Mouse (Mus musculus) neural tube, embryonic 10.5 days (tissue): ENCODE results near the gene Fgfr2.

Experiments
- DNase-seq: peaks from one replicate; pipeline ENCODE4 v3.0.0-alpha.2; 2017; ENCODE audit warnings: low spot score; ENCODE audit errors: extremely low spot score

Fgfr2 gene

GRCm38 (mm10) chr7:132889691-132890090 is 233.5 kb downstream of the Fgfr2 start:
- DNase-seq: no peak

DNA sequence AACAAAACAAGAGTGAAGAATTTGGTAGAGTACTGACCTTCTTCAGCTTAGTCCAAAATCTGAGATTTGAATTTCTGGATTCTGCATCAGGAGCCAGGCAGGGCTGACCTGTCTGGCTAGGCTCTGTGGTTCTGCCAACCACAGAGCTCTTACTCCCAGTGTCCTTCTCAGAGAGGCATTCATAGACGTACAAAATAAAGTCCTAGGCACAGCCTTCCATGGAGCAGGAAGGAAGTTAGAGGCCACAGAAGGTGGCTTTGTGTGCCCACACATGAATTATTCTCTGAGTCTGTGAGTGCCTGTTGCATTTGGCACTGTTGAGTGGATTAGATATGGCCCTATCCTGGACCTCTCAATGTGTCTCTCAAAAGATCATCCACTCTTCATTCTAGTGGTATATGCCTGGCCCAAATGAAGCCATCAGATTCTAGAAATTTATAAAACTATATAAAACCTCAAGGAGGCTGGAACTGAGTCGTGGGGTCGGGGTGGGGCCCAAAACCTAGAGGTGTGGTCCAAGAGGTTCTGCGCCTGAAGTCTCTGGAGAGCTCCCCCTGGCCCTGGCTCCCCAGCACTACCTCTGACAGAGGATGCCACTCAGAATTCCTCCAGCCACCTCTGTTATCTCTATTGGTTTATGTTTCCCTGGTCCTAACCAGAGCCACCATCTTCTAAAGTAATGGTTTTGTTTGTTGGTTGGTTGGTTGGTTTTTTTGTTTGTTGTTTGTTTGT is 234.5 kb downstream of the Fgfr2 start:
- DNase-seq: no peak

DNA sequence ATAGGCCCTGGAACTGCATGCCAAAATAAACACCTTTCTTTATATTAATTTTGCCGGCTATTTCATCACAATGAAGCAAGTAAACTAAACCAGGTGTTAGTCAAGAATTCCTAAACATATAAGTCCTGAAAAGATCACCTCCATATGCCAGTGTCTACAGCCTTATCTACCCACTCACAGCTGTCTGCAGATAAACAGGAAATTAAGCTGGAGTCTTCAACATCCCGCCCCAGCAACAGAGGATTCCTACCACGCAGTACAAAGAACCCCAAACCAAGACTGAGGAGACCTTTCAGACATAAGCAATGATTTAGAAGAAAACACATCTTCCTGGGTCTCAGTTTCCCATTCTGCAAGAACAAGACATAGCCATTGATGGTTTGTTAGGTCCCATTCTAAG is 235.1 kb downstream of the Fgfr2 start:
- no peak for DNase-seq

GRCm38 (mm10) chr7:132887019-132887804 is 235.9 kb downstream of the Fgfr2 start:
- no peak for DNase-seq

- no peak for DNase-seq
Measured at GRCm38 (mm10) chr7:132884031-132884430, 239.1 kb downstream of the Fgfr2 start.

DNA sequence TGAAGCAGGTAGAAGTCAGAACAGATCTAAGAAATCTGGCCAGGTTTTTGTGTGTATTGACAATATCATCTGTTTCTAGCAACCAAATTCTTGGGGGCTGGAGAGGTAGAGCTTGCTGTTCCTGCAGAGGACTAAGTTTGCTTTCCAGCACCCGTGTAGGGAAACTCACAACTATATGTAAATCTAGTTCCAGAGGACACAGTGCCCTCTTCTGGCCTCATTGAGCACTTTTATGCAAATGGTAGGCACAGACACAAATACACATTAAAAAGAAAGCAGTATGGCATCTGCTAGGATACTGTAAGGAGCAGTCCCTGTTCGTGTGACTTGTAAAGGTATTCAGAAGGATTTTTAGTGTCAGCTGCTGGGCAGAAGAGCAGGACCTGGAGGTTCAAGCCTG is 240.8 kb downstream of the Fgfr2 start:
- no peak for DNase-seq

GRCm38 (mm10) chr7:132880276-132880675 is 242.9 kb downstream of the Fgfr2 start:
- DNase-seq: no peak

DNA sequence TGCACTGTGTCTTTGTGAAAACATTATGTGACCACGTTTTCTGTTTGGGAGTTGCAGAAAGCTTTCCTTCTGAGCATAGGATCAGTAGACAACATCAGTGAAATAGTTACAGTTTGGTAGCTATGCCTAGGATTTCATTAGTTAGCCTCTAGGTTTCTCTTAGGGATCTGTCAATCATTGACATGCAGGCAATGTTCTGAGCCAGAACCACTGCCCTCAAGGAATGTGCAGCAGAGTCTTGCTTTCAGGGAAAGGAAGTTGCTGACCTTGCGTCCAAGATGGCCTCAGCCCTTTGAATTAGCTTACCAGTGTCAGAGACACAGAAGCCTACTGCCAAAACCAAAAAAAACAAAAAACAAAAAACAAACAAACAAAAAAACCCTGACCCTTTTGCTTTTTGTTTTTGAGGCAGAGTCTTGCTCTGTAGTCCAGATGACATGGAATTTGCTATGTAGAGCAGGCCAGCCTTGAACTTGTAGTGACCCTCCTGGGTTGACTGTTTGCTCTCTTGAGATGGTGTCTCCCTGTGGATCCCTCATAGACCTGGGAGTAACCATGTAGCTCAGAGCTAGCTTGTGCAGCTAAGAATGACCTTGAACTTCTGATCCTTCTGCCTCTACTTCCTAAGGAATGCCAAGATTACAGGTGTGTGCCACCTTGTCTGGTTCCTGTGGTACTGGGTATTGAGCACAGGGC is 247.6 kb downstream of the Fgfr2 start:
- DNase-seq: no peak

- no peak for DNase-seq
Measured at GRCm38 (mm10) chr7:132873043-132873442, 250.1 kb downstream of the Fgfr2 start.

DNA sequence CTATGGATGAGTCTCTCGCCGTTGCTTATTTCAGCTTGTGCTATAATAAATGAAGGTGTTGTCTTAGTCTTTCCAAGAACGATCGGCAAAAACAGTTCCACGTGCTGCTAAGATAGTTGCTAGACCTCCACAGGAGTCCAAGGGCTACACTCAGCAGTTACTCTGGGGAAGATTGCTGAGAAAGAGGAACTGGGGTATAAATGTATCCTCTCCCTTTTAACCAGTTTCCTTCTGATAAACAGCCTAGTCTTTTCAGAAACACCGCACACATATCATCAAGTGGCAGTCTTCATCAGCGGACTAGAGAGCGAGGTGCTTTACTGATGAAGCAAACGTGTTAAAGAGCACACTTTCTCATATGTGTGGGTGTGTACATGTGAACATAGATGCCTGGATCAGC is 256.8 kb downstream of the Fgfr2 start:
- DNase-seq: no peak

DNA sequence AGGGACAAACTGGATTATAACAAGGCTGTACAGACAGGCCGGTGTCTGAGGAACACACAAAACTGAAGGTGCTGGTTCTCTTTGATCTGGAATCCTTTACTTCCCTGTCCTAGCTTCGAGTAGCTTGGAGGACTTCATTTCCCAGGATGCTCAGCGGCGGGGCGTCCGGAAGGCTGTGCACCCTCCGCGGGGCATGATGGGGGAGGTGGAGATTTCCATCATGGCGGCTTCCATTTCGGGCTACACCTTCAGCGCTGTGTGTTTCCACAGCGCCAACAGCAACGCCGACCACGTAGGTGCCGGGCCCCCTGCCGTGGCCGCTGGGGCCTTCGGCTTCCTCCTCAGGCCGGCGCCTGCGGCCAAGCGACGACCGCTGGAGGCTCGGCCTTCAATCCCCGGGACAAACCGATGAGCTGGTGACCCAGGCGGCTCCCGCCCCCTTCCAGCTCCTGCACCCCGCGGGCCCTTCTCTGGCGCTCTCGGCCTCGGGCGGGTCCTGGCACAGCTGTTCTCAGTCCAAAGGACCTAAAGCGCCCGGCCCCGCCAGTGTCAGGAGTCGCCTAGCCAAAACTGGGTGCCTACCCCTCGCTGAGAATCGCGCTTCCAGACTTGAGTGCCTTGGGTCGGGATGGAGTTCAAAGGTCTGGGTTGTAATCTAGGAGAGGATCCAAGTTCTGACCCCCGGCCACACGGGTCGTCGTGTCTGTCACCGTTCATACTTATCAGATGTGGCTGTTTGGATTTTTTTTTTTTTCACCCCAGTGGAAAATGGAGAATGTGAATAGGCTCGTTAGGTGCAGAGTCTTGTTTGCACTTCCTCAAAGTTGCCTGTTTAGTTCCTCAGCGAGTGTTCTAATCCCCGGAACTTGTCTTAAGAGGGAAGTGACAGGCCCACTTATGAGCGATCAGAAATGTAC is 263.9 kb downstream of the Fgfr2 start, which contains the start of gene Abraxas2:
Gene Abraxas2, plus strand, starts transcription at position 184 of the 917 bp plus-strand sequence.
- peak; percentile 85 for DNase-seq

DNA sequence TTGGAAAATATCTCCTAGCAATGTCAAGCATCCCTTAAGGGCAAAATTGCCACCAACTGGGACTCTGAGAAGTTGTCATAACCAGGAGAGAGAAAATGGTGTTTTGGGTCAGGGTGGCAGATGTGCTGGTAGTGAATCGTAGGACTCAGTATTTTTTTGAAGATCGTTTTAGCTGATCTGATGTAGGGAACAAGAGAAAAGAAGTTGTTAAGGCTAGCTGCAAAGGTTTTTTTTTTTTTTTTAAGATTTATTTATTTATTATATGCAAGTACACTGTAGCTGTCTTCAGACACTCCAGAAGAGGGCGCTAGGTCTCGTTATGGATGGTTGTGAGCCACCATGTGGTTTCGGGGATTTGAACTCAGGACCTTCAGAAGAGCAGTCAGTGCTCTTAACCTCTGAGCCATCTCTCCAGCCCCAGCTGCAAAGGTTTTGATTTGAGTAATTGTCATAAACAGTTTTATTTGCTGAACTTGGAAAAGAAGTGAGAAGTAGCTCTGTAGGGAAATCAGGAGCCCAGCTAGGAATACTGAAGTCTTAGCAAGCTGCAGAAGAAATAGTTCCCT is 265.0 kb downstream of the Fgfr2 start:
- no peak for DNase-seq

GRCm38 (mm10) chr7:132856083-132856482 is 267.1 kb downstream of the Fgfr2 start:
- DNase-seq: no peak

DNA sequence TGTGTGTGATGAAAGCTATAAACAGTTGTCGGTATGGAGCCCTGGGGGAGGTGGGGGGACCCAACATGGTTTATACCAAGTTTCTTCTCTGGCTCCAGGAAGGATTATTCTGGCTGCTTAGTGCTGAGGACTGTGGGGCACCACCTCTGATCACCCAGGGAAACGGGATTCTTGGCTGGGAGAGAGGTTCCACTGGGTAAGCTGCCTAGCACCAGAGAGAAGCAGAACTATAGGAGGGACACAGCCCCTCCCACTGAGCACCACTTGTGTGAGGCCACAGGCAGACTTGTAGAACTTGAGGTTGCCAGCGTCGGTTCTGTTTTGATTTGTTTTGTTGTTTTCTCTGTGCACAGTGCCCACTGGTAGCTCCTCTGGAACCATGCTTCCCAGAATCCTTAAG is 269.2 kb downstream of the Fgfr2 start:
- DNase-seq: no peak

GRCm38 (mm10) chr7:132853361-132853760 is 269.8 kb downstream of the Fgfr2 start:
- no peak for DNase-seq

DNA sequence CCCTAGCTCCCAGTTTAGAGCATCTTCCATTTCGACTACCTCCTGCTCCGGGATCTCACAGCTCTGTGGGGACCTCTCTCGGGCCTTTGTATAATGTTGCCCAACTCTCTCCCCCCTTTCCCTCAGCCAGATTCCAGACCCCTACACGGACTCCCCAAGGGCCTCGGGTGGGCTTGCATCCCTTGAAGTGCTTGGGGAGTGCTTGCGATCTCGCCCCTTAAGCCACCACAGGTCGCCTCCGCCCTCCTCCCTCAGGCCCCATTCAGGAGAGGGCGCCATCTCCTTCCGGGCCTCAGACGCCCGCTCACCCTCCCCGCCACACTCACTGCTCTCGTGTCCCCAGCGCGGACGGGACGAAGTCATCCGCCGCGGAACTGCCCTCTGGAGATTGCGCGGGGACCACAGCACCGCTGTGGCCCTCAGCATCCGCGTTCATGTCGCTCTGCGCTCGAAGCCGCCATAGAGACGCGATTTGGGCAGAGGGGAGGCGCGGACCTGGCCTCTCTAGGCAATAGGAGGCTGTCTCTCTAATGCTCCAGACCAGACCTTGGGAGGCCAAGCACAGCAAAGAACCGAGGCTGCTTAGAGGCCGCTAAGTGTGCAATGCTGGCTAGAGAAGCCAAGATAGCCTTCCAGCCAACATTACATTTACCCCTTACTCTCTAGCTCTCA is 270.8 kb downstream of the Fgfr2 start, which contains the start of gene Eef1akmt2:
Gene Eef1akmt2, minus strand, starts transcription at position 501 of the 672 bp plus-strand sequence.
- DNase-seq: peak; percentile 88

GRCm38 (mm10) chr7:132843152-132843551 is 280.0 kb downstream of the Fgfr2 start:
- DNase-seq: no peak

- no peak for DNase-seq
Measured at GRCm38 (mm10) chr7:132842455-132842854, 280.7 kb downstream of the Fgfr2 start.

DNA sequence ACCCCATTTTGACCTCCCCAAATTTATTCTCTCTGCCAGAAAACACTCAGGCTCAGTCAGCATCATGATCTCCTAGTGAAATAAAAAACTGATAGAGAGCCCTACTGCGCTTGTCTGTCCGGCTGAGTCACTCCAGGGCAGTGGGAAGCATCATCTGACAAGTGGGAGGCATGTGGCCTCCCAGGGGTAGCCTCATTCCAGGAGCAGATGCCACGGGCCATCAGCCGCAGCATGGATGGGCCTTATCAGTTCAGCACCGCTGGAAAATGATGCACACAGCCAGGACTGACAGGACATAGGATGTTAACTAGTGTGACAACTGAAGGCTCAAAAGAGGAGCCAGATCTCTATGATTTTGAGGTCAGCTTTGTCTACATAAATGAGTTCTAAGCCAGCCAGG is 281.9 kb downstream of the Fgfr2 start:
- no peak for DNase-seq

DNA sequence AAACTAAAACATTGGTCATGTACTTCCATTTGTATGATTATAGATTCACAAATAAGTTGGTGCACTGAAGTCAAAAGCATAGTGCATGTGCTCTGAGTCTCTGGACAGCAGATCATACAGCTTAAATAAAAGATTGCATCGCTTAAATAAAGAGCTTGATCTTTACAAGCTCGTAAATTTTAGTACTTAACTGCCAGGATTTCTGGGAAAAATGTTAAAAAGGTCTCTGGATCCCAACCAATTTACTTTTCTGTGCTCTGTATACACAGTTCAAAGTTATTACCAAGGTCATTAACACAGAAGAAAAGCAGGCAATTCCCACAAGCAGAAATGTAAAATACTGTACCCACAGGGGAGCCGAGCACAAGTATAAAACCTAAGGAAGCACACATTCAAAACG is 292.2 kb downstream of the Fgfr2 start:
- DNase-seq: no peak
